Mouse (Mus musculus): ENCODE results near the gene Mthfd1.

DNA sequence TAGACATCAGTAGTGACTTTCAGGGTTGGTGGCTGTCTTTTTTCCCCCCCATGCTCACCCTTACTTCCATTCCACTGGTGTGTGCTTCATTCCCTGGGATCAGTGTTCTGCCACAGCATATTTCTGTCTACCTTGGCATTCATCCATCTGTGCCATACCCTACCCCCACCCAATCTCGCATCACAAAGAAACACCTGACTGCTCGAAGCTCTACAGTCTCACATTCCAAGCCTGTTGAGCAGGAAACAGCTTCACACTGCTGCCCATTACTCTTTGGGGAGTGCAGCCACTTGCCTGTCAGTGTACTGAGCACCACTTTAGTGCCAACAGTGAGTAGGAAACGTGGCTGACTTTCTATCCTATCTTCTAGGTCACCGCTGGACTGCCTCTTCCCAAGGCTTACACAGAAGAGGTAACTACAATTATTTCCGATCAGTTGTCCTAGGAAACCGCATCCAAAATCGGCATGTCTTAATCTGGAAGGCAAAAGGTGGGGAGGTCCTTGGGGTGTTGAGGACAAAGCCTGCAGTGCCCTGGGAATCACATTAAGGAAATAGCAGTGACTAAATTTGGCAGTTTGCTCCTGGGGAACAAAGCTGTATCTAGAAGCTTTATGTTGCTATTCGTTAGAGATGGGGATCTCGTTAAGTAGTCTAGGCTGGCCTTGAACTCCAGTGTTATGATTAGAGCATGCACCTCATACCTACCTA is 51.9 kb downstream of the Mthfd1 start:
- TF ChIP-seq GATA1 (IDR thresholded peaks at IDR 0.05; ENCODE audit: low read depth, low read length) (no peak), CTCF (IDR thresholded peaks at IDR 0.05 in 2 of 3, conservative IDR thresholded peaks at IDR 0.05 in 1 of 3; ENCODE audit: control insufficient read depth in 1 of 3, insufficient read depth in 1 of 3, low read depth in 2 of 3, low read length in 3 of 3, poor library complexity in 1 of 3, severe bottlenecking in 1 of 3) (no peak)

Measured in MEL (cell line).